Mouse (Mus musculus) olfactory bulb, adult 2 months (tissue): ENCODE measurements around the gene Rab27a.

Source experiments
- CTCF ChIP-seq: fragments of 200-500 bp; IDR thresholded peaks from 2 replicates; pipeline ENCODE4 v1.5.1; 2012; ENCODE audit warnings: low read depth, mild to moderate bottlenecking, low read length, moderate library complexity; ENCODE audit not compliant: insufficient read depth
- POLR2A ChIP-seq: fragments of 200-500 bp; IDR thresholded peaks from 2 replicates; pipeline ENCODE4 v1.6.1; 2012; ENCODE audit warnings: mild to moderate bottlenecking, low read depth, low read length, moderate library complexity; ENCODE audit not compliant: insufficient read depth

- TF ChIP-seq POLR2A (no peak), CTCF (no peak)
These were observed 57.5 kb downstream of the Rab27a start, which contains the start of gene Gm20509 for GRCm38 (mm10) chr9:73102181-73102580.
